Mouse (Mus musculus): Measurements from ENCODE around the gene Hbp1. TPM values are rescaled to one million over a fixed set of nuclear protein-coding genes. Genes with fewer than 3 reads are reported as not detected.

Hbp1 gene
- polyA plus RNA-seq, 1 experiment from 2014 or later = 113 TPM

DNA sequence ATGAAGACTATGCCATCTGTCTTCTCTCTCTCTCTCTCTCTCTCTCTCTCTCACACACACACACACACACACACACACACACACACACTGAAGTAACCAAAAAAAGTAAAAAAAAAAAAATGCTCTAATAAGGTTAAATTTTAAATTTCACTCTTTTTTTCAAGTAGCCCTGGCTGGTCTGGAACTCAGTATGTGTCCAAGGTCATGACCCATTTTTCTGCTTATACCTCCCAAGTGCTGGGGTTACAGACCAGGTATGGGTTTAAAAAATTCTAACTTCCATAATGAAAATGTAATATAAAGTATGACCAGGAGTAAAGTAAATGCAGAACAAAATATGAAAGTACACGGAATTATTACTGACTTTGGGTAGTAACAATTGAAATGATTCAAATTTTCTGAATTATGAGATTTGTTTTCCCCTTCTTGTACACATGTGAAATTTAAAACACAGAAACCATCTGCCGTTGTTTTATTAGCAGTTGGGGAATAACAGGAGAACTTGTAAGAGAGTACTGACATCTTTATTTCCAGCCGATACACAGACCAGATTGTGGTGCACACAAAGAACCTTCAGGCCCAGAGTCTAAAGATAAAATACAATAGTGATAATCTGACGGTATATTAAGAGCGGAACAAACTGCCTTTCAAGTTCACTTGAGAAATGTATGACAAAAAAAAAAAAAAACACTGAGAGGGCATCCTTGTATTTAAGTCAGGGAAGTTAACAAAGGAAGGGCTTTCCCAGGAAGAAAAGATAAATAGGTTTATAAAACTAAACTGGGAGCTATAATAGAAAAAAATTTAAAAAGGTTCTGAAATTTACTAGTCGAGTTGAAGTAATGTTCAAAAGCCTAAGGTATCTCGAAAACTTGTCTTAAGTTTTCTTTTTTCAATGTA lies 2.0 kb downstream of the Hbp1 start:
- H3K9me3 ChIP-seq (replicated peaks) = no peaks in the 10 kb centered on the region
- 24% methylated on average over 7 of the region's 7 CpGs for WGBS
- peaks cover 4% of the 10 kb centered on the region for H3K4me1 ChIP-seq
- peaks cover 6% of the 10 kb centered on the region for H3K36me3 ChIP-seq
- H3K9ac ChIP-seq = peak overlapping the region; percentile 92; the same call in 1 of the 2 replicates
- no peak for ATAC-seq (replicated peaks; ENCODE audit: low FRiP score)
- peak overlapping the region; percentile 54 for H3K4me2 ChIP-seq
- peak overlapping the region; percentile 89 for H3K4me3 ChIP-seq (replicated peaks)
- peak overlapping the region; percentile 100 for H3K27ac ChIP-seq
- H3K27me3 ChIP-seq = no peaks in the 10 kb centered on the region

DNA sequence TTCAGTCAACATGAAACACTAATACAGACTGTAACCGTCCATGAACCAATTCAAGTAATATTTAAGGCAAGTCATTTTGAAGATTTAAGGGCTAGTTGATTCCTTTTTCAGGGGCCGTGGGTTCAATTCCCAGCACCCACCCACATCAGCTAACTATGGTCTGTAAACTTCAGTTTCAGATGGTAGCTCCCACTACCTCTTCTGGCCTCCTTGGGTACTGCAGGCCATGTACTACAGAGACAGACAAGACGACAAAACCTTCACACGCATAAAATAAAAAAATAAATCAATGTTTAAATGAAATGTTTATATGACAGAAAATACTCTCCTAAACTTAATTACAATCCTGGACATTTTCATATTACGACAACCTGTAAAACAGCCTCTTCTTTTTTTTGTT lies 2.9 kb downstream of the Hbp1 start:
- WGBS = 91% methylated on average over 5 of the region's 5 CpGs
- Histone ChIP-seq H3K9ac (no peak overlapping the region), H3K27me3 (no peaks in the 10 kb centered on the region), H3K9me3 (replicated peaks) (no peaks in the 10 kb centered on the region), H3K27ac (no peak overlapping the region), H3K4me3 (replicated peaks) (no peak overlapping the region), H3K4me2 (no peak overlapping the region), H3K36me3 (peaks cover 15% of the 10 kb centered on the region), H3K4me1 (peaks cover 4% of the 10 kb centered on the region)
- ATAC-seq (replicated peaks; ENCODE audit: low FRiP score) = no peak

GRCm38 (mm10) chr12:31944405-31944804 lies 5.9 kb downstream of the Hbp1 start:
- H3K4me2 ChIP-seq = no peak overlapping the region
- H3K27ac ChIP-seq = no peak overlapping the region
- H3K36me3 ChIP-seq = peaks cover 36% of the 10 kb centered on the region
- H3K9me3 ChIP-seq (replicated peaks) = no peaks in the 10 kb centered on the region
- H3K4me3 ChIP-seq (replicated peaks) = no peak overlapping the region
- no peaks in the 10 kb centered on the region for H3K27me3 ChIP-seq
- WGBS = 77% methylated on average over 2 of the region's 2 CpGs
- H3K9ac ChIP-seq = no peak overlapping the region
- ATAC-seq (replicated peaks; ENCODE audit: low FRiP score) = no peak
- no peaks in the 10 kb centered on the region for H3K4me1 ChIP-seq

DNA sequence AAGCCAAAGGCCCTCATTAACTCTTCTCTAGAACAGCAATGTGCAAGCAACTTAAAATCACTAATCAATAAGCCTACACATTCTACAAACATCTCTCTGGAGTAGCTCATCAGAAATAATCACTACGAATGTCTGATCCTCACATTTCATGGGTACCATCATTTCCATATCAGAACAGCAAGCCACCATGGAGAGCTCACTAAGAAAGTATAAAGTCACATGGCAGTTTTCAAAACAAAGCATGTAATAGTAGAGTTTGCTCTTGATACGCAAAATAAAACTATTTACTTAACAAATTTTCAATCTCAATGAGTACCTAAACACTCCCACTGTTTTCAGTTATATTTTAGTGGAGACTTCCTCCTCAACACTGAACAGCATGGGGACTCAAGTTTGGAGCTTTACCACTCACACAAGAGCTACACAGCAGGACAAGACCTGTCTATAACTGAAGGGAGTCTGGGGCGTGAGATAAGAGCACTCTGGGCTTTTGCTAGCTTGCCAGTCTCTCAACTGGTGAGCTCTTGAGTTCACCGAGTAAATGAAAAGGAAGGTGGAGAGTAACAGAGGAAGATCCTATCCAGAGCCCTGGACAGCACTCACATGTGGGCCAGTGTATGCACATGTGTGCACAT lies 7.2 kb downstream of the Hbp1 start:
- Histone ChIP-seq H3K9me3 (replicated peaks) (no peaks in the 10 kb centered on the region), H3K36me3 (peaks cover 48% of the 10 kb centered on the region), H3K27me3 (no peaks in the 10 kb centered on the region), H3K4me1 (no peaks in the 10 kb centered on the region), H3K4me3 (replicated peaks) (no peak overlapping the region), H3K9ac (no peak overlapping the region), H3K4me2 (no peak overlapping the region), H3K27ac (no peak overlapping the region)
- WGBS = 93% methylated on average over 4 of the region's 4 CpGs
- ATAC-seq (replicated peaks; ENCODE audit: low FRiP score) = no peak

DNA sequence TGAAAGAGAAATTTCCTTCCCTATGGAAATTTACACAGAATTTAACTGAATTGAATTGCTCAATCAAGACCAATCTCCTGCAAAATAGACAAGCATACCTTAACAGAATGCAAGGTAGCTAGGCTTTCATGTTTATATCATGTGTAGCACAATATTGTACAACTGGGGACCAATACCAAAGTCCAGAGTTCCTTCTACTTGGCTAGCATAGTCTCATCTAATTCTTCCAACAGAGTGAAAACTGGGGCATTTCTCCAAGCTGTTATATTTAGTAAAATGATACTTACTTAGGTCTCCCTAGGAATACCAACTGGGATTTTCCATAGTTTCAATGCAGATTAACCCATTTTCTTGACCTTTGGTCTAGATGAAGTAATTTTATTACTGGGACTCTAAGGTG lies 11.3 kb downstream of the Hbp1 start:
- Histone ChIP-seq H3K9ac (no peak overlapping the region), H3K27ac (no peak overlapping the region), H3K9me3 (replicated peaks) (no peaks in the 10 kb centered on the region), H3K4me1 (no peaks in the 10 kb centered on the region), H3K27me3 (no peaks in the 10 kb centered on the region), H3K4me2 (no peak overlapping the region), H3K4me3 (replicated peaks) (no peak overlapping the region), H3K36me3 (peaks cover 85% of the 10 kb centered on the region)
- ATAC-seq (replicated peaks; ENCODE audit: low FRiP score) = no peak

DNA sequence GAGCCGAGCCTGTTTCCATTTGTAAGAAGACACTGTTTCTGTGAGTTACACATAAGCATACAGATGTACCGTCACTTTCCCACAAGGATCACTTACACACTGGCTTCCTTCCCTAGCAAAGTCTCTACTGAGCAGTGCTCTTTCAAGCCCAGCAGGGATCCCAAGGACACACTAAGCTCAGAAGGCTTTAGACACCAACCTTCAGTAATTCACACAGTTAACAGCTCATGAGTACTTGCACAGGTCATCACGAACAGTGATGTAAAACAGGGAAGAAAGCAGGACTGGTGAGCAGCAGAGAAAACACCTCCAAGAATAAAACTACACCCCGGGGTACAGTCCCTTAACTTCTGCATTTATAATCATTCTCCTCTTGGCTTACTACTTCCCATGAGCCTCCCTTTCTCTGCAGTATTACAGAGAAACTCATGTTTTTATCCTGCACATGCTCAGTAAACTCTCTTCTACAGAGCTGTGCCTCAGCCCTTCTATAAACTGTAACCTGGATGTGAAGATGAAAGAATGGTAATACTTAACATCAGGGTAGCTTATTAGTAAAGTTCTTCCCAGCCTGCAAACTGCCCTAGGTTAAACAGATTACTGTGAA lies 11.8 kb downstream of the Hbp1 start:
- no peaks in the 10 kb centered on the region for H3K4me1 ChIP-seq
- H3K4me3 ChIP-seq (replicated peaks) = no peak overlapping the region

GRCm38 (mm10) chr12:31937613-31938012 lies 12.7 kb downstream of the Hbp1 start:
- H3K4me1 ChIP-seq = no peaks in the 10 kb centered on the region
- 94% methylated on average over 3 of the region's 3 CpGs for WGBS
- no peak for ATAC-seq (replicated peaks; ENCODE audit: low FRiP score)
- no peak overlapping the region for H3K4me3 ChIP-seq (replicated peaks)
- H3K36me3 ChIP-seq = peaks cover 82% of the 10 kb centered on the region
- no peak overlapping the region for H3K4me2 ChIP-seq
- no peaks in the 10 kb centered on the region for H3K27me3 ChIP-seq
- H3K9me3 ChIP-seq (replicated peaks) = no peaks in the 10 kb centered on the region
- H3K9ac ChIP-seq = no peak overlapping the region
- no peak overlapping the region for H3K27ac ChIP-seq

More for the DNA sequence above, 11.8 kb downstream of the Hbp1 start:
- no peak for ATAC-seq (replicated peaks; ENCODE audit: low FRiP score)
- no peaks in the 10 kb centered on the region for H3K27me3 ChIP-seq
- no peaks in the 10 kb centered on the region for H3K9me3 ChIP-seq (replicated peaks)
- WGBS = 91% methylated on average over 4 of the region's 4 CpGs
- no peak overlapping the region for H3K27ac ChIP-seq
- H3K9ac ChIP-seq = no peak overlapping the region
- H3K36me3 ChIP-seq = peaks cover 83% of the 10 kb centered on the region
- no peak overlapping the region for H3K4me2 ChIP-seq

DNA sequence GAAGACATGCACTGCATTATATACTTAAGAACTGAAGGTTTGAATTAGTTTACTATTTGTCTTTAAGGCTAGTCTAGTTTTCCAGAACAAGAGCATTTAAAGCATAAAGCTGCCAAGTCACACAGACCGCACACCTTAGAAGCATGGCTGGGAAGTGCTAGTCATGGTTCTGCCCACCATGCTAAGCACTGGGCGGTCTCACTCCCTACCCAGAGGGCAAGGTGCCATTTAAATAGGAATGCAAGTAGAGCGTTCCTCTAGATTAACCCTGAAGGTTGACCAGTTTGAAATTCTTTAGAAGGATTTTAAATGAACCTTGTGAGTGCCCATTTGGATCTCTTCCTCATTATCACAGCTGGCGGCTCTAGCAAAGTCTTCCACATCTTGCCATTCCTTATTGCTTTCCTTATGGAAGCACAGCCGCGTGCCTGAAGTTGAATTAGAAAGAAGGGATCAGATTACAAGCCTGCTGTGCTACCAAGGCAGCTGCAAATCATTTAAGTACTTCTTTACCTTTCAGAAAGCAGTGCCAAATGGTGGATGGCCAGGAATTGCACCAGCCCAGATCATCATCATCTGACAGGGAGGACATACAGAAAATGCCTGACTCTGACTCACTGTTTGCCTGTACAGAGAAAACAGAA lies 13.6 kb downstream of the Hbp1 start:
- no peak overlapping the region for H3K4me3 ChIP-seq (replicated peaks)
- no peak overlapping the region for H3K9ac ChIP-seq
- H3K9me3 ChIP-seq (replicated peaks) = no peaks in the 10 kb centered on the region
- no peak overlapping the region for H3K27ac ChIP-seq
- no peaks in the 10 kb centered on the region for H3K27me3 ChIP-seq
- WGBS = 40% methylated on average over 6 of the region's 6 CpGs
- no peak overlapping the region for H3K4me2 ChIP-seq
- H3K4me1 ChIP-seq = no peaks in the 10 kb centered on the region
- H3K36me3 ChIP-seq = peaks cover 86% of the 10 kb centered on the region
- ATAC-seq (replicated peaks; ENCODE audit: low FRiP score) = no peak

DNA sequence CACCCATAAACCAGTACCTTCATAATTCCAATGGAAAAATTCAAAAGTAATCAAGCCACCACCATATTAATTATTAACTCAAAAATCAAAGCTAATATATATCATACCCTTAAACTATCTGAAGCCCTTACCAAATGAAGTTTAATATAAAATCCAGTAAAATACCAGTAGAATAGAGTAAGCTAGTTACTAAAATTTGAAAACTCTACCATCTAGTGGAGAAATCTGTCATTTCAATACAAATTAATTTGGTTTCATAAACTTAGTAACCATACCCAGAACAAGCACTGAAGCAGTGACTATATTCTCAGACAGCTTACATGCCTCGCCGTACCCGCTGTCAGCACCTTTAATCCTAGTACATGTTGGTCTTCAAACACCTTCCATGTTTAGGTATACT lies 18.5 kb downstream of the Hbp1 start:
- no peak overlapping the region for H3K4me3 ChIP-seq (replicated peaks)

DNA sequence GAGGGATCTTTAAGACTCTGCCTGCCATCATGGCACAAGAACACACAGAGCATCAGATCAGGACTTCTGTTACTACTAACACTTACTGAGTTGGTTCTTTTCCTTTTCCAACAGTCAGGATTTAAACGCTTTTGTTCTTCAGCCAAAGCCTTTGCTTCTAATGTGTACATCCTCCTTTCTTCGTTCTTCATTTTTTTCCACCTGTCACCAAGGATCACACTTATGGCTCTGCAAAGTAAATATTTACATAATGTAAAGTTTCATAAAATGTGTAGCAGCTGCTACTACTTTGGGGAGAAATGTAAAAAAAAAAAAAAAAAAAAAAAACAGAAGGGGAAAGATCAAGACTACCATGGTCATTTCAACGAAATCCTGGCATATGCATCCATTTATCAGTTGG lies 21.8 kb downstream of the Hbp1 start:
- Histone ChIP-seq H3K4me1 (no peaks in the 10 kb centered on the region), H3K4me3 (replicated peaks) (no peak overlapping the region), H3K9ac (no peak overlapping the region), H3K9me3 (replicated peaks) (no peaks in the 10 kb centered on the region), H3K27ac (no peak overlapping the region), H3K4me2 (no peak overlapping the region), H3K36me3 (peaks cover 85% of the 10 kb centered on the region), H3K27me3 (no peaks in the 10 kb centered on the region)
- WGBS = 73% methylated on average over 3 of the region's 3 CpGs
- no peak for ATAC-seq (replicated peaks; ENCODE audit: low FRiP score)

More for the DNA sequence above, 18.5 kb downstream of the Hbp1 start:
- 96% methylated on average over 3 of the region's 3 CpGs for WGBS
- H3K9ac ChIP-seq = no peak overlapping the region
- H3K36me3 ChIP-seq = peaks cover 87% of the 10 kb centered on the region
- no peak overlapping the region for H3K27ac ChIP-seq
- H3K9me3 ChIP-seq (replicated peaks) = no peaks in the 10 kb centered on the region
- no peaks in the 10 kb centered on the region for H3K27me3 ChIP-seq
- no peaks in the 10 kb centered on the region for H3K4me1 ChIP-seq
- no peak overlapping the region for H3K4me2 ChIP-seq
- ATAC-seq (replicated peaks; ENCODE audit: low FRiP score) = no peak

DNA sequence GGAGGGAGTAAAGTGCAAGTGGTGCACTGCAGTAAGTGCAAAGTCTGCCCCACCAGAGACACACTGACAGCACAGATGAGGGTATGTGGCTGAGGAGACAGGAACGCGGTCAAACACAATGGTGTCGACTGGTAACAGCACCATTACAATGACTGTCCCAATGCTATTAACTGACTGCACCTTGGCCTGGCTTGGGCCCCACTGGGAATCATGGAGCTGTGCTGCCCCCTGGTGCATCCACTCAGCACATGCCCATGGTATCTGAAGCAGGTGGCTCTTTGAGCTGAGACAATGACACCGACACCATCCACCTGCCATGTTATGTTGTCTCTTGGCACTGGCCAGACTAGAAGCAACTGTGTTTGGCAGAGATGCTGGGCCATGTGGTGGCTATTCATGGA lies 23.7 kb downstream of the Hbp1 start:
- H3K36me3 ChIP-seq = peaks cover 73% of the 10 kb centered on the region
- peak; percentile 79 for ATAC-seq (replicated peaks; ENCODE audit: low FRiP score)

GRCm38 (mm10) chr12:31925343-31925742 lies 25.0 kb downstream of the Hbp1 start:
- peaks cover 63% of the 10 kb centered on the region for H3K36me3 ChIP-seq
- H3K9ac ChIP-seq = no peak overlapping the region
- H3K9me3 ChIP-seq (replicated peaks) = no peaks in the 10 kb centered on the region
- H3K4me3 ChIP-seq (replicated peaks) = no peak overlapping the region
- H3K27me3 ChIP-seq = no peaks in the 10 kb centered on the region
- no peak overlapping the region for H3K27ac ChIP-seq
- WGBS = 90% methylated on average over 6 of the region's 6 CpGs
- no peak for ATAC-seq (replicated peaks; ENCODE audit: low FRiP score)
- H3K4me1 ChIP-seq = no peaks in the 10 kb centered on the region
- no peak overlapping the region for H3K4me2 ChIP-seq

More for the DNA sequence above, 23.7 kb downstream of the Hbp1 start:
- Histone ChIP-seq H3K4me1 (no peaks in the 10 kb centered on the region), H3K9ac (no peak overlapping the region), H3K9me3 (replicated peaks) (no peaks in the 10 kb centered on the region), H3K27me3 (no peaks in the 10 kb centered on the region), H3K4me2 (no peak overlapping the region), H3K27ac (no peak overlapping the region), H3K4me3 (replicated peaks) (no peak overlapping the region)
- 45% methylated on average over 4 of the region's 4 CpGs for WGBS

Measured in kidney, embryonic 15.5 days (tissue).